Mouse (Mus musculus) adrenal gland, postnatal 36 days (tissue): ENCODE measurements around the gene Xylt1. TPM values are rescaled to one million over a fixed set of nuclear protein-coding genes. Genes with fewer than 3 reads are reported as not detected.

Experiments
- DNase-seq, 2 experiments: peaks; one replicate each; pipeline ENCODE4 v3.0.0; 2021; ENCODE audit warnings: mixed read lengths in 1 of 2
- total RNA-seq, 2 experiments: library from RNA; stranded (reverse); gene quantifications; 2 replicates each; pipeline ENCODE4 v1.2.3; 2021

Gene Xylt1
- total RNA-seq, 2 experiments from 2014 or later: 4.9 to 8.2 TPM

DNA sequence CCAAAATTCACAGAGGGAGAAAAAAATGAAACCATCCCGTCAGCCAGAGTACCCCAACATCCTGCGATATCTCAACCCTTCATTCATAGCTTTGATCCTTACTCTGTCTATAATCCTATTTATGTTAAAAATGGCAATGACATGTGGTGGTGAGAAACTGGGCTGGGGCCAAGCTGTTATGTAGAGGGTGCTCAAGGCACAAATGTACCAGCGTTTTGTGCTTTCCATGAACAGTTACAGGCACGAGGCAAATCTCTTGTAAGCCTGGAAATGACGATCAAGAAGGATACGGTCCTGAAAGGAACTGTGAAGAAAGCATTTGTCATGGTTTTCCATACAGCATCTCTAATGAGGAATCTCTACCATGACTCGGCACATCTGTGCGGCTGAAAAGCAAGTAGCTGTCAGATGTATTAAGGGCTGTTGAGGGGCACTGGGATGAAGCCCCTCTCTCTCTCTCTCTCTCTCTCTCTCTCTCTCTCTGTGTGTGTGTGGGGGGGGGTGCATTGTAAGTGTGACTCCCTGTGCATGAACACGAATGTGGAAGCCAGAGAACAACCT lies 183.2 kb downstream of the Xylt1 start:
- DNase-seq: no peak

DNA sequence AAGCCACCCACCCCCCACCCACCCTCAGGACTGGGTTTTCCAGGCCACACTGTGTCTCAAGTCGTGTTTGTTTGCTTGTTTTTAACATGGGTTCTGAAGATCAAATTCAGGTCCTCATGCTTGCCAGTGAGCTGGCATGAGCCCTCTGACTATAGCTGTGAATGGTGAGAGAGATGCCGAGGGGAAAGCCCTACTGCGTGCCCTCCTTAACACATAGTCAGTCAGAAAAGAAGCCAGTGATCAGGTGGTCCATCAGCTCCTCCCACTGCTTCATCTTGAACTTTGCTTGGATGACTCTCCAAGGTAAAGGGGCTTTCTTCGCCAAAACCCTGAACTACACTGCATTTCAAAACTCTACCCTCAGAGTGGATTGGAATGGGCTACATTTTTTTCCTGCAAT lies 183.8 kb downstream of the Xylt1 start:
- DNase-seq: no peak

DNA sequence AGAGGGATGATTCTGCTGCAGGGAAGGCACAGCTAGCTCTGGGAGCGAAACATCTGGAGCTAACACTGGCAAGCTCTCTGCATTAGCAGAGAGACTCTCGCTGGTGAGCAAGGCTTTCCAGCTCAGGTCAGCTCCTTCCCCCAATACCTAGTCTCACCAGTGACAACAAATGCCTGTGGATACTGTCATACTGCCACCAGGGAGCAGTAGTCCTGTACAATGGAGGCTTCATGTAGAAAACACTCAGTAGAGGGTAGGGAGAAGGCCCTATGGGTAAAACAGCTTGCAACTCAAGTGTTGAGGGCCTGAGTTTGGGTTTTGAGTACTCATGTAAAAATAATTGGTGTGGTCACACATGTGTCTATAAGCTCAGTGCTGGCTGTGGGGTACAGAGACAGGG lies 185.3 kb downstream of the Xylt1 start:
- DNase-seq: no peak

DNA sequence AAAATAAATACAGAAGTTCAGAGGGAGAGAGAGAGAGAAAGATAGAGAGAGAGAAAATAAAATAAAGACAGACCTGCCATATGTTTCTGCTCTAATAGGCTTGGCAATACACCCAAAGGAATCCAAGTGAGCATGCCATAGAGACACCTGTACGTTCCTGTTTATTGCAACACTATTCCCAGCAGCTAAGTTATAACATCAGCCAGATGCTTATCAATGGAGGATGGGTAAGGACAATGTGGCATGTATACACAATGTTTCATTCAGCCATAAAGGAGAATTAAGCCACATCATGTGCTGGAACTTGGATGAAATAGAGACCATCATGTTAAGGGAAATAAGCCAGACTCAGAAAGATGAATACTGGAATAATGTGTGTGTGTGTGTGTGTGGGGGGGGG lies 186.1 kb downstream of the Xylt1 start:
- DNase-seq: no peak

DNA sequence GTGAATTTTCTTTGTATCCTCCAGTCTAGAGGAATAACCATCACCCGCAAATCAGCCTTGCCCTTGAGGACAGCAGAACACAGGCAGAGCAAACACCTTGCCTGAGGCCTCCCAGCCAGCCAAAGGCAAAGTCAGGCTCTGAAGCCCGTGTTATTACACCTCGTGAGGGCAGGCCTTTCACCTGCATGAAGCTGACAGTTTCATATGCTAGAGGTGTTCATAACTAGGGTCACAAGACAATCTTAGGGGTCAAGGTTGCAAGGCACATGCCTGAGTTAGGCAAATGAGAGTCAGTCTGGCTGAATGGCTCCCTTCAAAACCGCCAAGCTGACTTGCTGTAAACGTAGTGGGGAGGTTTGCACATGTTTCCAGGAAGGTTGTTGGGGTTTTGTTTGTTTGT lies 186.5 kb downstream of the Xylt1 start:
- DNase-seq: no peak

DNA sequence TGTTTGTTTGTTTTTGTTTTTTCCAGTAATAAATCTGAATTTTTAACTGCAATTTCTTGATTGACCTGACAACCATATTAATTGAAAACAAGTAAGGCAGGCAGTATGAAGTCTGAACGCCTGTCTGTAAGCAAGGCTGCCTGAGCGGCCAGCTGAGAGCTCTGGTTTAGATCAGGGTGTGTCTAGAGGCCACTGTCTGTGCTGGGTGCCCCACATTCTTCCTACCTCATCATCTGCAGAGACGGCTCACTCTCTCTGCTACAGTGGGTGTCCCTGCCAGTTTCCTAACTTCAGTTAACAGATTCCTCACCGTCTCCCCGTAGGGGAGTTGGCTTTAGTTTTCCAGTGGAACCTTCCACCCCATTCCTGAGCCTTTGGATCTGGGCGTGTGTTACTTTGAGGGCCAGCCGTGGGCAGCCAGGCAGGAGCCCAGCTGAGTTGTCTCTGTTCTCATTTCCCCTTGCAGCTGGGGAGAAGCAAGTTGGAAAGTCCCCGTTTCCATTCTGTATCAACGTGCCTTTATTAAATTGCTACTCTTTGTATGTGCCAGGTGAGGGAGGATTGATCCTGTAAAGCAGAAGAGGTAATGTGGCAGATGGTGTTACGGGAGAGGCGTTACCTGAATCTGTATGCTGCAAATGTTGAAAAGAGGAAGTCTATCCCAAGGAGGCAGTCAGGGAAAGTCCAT lies 187.0 kb downstream of the Xylt1 start:
- no peak for DNase-seq

DNA sequence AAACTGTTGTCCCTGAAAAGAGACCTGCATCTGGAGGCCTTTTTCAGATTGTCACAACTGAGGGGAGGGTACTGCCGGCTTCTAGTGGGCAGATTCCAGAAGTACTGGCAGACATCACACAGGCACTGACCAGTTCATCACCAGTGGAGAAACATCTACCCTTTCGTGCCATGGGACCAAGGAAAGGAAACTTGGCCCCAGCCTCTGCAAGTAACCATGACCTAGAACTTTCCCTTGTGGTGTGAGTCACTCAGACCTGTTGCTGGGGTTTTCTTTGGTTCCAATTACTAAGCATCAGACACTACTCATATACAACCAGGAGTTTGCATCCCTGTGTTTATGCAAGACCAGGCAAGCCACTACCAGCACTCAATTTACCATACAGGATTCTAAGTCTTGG lies 190.4 kb downstream of the Xylt1 start:
- DNase-seq: peak; percentile 58 to 60

DNA sequence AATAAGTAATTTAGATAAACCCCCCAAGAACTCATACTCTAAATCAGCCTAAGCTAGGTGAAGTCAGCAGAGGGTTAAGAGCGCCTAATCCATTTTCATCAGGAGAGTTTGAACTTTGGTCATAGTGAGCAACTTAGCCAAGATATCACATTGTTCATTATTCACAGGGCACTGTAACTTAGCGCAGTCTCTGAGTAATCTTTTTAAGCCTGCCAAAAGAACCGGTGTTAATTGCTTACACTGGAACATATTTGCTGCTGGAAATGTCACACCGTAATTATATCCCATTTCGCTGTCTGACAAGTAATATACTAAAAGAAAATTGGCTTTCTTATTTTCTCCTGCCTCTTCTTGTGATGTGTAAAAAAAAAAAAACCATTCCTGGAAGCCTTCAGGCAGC lies 190.9 kb downstream of the Xylt1 start:
- DNase-seq: no peak

DNA sequence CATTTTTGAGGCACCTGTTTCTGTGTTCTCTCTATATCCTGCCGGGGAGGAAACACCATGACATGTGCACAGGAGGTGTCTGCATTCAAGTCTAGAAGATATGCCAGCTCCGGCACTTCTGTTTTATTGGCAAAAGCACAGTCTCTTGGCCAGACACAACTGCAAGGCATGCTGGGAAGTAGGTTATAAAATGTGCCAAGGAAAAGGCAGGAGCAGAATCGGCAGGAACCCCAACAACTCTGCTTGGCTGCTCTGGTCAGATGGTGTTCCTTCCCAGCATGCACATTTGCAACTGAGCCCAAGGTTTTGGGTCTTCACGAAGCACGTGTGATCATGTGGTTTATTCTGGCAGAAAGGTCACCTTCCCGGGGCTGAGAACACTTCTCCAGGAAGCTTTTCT lies 192.4 kb downstream of the Xylt1 start:
- no peak for DNase-seq

DNA sequence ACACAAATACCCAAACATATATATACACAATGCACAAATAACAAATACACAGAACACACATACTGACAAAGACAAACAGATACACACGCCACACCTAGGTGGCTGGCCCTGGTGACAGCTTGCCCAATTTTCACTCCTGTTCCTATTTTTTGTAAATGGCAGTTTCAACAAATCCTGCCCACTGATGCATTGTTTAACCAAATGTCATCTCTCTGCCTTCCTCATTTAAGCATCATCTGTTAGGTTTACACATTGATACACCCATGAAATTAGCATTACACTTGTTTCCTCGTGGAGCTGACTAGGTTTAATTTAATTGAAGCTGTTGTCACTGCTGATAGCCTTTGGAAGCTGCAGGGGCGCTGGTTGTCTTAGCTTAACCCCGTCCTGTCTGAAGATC lies 194.6 kb downstream of the Xylt1 start:
- DNase-seq: no peak

DNA sequence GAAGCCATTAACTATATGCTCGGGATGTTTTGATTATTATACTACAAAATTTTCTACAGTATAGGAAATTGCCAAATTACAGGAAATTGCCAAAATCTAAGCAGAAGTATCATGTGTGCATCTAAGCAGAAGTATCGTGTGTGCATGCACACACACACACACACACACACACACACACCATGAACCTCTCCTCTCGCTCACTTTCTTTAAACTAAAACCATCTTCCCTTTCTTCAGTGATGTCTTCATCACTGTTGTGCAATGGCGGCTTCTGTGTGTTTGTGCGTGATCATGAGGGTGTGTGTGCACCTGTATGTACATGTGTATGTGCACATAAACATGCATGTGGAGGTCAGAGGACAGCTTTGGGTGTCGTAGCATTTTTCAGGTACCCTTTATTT lies 196.3 kb downstream of the Xylt1 start:
- DNase-seq: no peak

DNA sequence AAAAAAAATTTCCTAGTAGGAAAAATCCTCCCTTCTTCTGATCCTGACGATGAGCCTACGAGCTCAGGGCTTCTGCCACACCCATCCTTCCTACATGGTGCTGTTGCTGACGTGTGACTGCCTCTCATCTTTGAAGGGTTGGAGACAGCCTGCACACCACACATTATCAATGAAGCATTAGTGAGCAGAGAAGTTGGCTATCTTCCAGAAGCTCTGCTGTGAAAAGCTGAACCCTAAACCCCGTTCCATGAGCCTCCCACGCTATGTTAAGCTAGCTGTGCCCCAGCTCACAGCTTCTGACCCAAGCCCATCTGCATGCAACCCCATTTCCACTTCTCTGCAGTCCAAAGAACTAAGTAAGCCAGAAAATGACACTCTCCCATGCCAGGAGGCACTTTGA lies 204.4 kb downstream of the Xylt1 start:
- no peak for DNase-seq

DNA sequence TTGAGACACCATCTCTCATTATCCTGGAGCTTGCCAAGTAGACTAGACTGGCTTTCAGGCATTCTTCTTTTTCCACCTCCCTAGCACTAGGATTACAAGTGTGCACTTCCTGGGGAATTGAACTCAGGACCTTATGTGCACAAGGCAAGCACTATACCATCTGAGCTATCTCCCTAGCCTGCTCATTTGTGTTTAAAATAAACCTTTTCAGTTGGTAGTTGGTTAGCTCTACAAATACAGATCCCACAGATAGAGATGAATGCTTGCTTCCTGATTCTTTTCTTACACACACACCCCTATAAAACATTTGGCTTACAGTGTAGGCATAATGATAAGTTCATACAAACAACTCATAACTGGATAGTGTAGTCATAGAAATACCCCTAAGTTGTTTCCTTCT lies 206.0 kb downstream of the Xylt1 start:
- DNase-seq: no peak

DNA sequence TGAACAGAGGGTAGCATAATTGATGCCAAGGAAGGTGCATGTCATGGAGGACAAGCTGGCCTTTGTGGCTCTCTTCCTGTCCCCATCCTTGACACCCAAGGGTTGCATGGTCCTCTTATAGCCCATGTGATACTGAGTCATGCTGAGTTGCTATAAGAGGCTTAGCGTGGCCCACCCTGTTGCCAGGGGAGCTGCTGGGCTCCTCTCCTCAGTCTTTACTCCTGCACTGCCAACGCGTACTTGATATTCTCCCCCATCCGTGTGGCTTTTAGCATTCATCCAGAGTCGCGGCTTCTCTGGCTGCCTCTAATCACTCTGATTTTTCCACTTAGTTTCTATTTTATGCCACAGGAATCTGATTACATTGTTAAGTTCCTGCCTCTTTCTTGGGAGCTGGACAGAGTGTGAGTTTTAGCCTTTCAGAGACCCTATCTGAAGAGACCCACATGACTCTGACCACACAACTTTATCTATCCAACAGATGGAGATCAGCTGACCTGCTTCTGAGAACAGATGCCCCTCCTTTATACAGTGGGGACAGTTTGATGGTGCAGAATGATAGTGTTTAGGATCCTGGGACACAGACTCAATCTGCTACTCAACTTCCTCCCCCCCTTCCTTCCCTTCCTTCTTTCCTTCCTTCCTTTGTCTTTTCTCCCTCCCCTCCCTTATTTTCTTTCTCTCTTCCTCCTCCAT lies 206.6 kb downstream of the Xylt1 start:
- DNase-seq: no peak

DNA sequence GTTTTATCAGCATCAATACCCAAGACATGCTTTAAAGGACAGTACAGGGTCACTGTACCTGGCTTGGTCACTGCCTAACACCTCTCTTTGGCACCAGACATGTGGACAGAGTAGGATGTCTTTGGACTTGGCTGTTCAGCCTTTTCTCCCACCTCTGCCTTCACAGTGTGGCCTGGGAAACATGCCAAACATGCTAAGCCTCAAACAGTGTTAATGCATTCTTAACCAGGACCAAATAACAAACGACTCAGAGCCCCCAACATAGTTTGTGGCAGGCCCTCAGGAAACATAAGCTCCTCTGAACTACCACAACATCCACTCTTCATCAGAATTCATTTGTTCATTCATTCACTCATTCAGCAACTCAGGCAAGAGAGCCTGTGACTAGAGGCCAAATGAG lies 207.6 kb downstream of the Xylt1 start:
- no peak for DNase-seq

DNA sequence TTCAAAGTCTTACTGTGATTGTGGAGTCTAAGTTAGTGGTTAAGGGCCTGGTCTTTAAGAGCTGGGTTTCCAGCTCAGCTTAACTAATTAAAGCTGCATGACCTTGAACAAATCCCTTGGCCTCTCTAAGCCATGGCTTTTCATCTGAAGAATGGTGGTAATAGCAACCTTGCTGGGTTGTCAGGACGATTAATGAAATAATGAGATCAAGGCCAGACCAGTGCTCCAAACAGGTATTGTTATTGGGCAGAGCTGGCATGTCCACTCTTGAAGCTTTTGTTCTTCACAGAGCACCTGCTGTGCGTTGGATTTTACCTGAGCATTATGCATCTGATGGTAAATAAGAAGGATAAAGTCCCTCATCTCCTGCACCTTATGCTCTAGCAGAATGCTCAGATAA lies 208.6 kb downstream of the Xylt1 start:
- no peak for DNase-seq

DNA sequence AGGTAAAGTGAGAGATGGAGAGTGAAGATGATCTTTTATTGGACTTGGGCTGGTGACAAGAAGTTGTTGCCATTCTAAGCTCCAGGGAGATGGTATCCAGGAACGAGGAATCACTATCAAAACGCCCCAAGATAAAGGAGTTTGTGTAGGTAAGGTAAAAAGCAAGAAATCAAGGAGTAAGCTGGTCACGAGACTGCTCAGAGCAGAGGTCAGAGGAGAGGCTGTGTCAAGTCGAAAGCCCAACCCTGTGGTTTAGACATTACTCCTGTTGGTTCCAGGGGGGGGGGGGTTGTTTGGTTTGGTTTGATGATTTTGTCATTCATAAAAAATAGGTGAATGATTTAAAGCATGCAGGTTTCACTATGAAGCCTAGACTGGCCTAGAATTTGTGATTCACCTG lies 209.0 kb downstream of the Xylt1 start:
- no peak for DNase-seq

DNA sequence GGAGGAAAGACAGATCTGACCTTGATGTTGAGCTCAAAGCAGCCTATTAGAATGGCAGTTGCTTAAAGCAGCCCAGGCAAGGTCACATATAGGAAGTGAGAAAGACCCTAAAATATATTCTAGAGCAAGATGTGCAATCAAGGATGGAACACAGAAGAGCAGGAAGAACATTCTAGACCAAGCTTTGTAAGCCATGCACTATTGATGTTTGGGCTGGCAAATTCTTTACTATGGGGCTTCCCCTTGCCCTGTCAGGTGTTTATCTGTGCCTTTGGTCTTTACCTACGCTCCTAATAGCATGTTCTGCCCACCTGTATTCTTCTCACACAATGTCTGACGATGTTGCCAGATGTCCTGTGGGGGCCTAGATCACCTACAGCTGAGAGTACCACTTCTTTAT lies 213.4 kb downstream of the Xylt1 start:
- DNase-seq: no peak

DNA sequence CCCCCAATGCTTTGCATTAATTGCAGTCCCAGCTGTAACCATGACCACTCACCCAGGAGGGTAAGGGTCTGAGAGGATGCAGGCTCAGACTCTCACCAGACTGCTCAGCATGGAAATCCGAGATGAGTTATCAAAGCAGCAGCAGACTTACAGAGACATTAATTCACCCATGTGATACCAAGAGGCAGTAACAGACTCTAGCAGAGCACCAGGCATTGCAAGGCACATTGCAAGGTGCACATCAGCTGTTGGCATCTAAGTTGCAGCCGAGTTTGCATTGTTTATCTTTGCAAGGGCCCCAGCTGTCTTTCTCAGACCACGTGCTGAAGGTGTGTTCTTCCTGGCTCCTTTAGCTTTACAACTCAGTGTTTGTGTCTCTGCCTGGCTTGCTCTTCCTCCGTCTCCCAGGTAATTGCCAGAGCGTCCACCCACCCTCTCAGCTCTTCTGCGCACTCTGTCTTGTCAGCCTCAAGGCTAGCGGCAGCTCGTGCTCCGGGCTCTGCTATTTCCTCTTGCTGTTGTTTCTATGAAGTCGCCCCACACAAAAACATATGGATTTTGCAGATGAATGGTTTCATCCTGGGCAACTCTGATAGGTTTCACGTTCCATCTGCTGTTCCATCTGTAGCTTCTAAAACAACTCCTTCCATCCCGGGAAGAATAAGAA lies 214.4 kb downstream of the Xylt1 start:
- no peak for DNase-seq

DNA sequence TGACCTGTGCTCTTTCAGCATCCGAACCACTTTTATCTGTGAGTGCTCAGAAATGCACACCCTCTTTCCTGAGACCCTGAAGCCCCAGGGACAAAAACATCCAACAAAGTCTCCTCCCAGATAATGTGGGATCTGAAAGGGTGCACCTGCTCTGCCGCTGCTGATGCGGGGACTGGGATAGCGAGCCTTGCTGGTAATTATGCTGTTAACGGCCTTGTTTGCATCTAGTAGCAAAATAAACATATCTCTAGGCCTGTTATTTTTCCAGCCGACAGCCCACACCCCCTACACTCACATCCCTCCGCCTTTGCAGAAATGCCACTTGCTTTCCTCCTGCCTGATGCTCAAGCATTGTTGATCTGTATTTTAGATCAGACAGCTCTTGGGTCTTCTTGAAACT lies 219.7 kb downstream of the Xylt1 start:
- no peak for DNase-seq

DNA sequence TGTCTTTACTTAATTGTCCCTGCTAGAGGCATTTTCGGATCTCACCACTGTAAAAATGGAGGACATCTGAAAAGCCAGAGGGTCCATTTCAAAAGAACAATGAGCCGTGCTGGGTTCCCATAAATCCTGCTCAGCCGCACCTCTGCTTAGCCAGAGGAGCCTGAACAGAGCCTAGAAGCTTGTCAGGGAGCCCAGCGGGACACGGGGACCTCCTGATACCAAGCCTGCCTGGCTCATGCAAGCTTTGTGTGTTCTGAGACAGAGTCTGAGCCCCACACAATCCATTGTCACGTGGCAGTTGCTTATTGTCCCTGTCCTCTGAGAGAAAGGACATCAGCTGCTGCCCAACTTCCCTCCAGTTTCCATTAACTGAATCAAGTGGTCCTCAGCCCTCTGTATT lies 229.7 kb downstream of the Xylt1 start:
- no peak for DNase-seq

DNA sequence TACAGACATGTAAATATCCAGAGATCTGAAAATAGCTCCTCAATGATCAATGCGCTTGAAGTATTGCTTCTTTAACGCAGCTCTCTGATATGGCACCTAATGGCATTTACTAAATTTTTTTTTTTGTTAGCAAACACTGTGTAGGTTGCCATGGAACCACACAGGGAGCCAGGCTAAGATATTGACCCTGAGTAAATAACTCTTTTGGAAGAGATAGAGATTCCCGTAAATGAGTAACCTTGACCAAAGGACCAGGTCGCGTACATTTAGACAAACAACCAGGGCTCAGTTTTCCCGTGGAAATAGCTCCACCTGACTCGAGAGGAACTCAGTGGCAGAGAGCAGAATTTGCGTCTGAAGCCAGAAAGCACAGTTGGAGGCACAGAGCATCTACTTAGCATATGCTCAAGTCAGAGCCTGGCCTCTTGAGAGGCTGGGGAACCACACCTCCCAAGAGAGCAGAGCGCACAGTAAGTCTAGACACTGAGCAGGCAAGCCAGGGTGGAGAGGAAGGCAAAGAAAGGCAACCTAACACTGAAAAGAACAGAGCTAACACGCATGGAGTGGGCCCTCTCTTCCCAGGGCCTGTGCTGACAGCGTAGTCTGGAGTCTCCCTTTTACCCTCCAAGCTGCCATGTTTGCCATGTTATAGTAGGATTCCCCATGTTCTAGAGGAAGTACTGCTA lies 232.2 kb downstream of the Xylt1 start:
- no peak for DNase-seq

DNA sequence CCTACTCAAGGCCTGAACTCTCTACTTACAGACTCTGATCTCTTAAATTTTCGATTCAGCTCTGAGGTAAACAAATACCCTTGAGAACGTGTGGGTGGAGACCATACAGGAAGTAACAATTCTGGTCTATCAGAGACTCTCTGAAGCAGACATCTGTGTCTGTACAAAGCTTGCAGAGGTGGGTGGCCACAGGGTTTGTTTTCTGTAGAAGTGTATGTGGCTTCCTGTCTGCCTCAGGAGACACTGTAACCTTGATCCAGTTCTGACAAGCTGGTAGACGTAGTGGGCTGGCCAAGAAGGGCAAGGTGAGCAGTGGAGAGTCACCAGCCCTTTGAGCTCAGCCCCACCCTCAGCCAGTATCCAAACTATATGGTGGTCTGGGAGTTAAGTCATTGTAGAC lies 233.0 kb downstream of the Xylt1 start:
- DNase-seq: peak in 1 of 2 experiments; percentile 1
